In the genomic region with DNA sequence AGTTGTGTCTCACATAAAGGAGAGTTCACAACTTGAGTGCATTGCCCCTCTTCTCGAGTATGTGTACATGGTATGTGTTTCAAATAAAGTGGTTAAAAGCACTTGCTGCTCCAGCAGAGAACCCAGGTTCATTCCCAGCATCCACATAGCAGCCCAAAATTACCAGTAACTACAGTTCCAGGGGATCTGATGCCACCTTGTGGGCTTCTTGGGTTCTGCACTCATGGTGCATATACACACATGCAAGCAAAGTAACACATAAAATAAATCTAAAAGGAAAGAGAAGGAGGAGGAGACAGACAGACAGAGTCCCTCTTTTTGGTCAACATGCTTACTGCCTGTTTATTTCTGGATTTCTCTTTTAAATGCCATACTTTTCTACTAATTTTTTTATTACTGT, we compare ENCODE assay signal across 22 mouse cellular contexts. TPM values are rescaled to one million over a fixed set of nuclear protein-coding genes. Genes with fewer than 3 reads are reported as not detected.
A peak's percentile ranks its signal among the peaks of the same experiment; 100 is the strongest.
DNase-seq lines count a peak whose midpoint lies in the region; ATAC-seq and TF ChIP-seq lines count a peak whose summit lies in the region.
"Had no signal": no experiment of that assay in that cellular context is flagged by ENCODE, and none has a peak within 500 bp of the region (broad histone marks: within the 10 kb centered on the region; RNA-seq: fewer than 3 reads in every experiment).

No protein-coding gene starts in this region.

- no peak overlapping the region for H3K9ac ChIP-seq in kidney, postnatal 0 days (ENCODE audit: low read depth, low read length)
- no peak overlapping the region for H3K9ac ChIP-seq in kidney, embryonic 16.5 days (replicated peaks; ENCODE audit: low read length)
- no peak overlapping the region for H3K9ac ChIP-seq in midbrain, embryonic 11.5 days (ENCODE audit: low read length)
- H3K9ac ChIP-seq in midbrain, embryonic 16.5 days (ENCODE audit: low read depth, low read length), result no peak overlapping the region
- H3K9ac ChIP-seq in MEL (ENCODE audit: control insufficient read depth, low read depth, low read length, poor library complexity, severe bottlenecking), result no peak overlapping the region
- H3K9ac ChIP-seq in hindbrain, embryonic 14.5 days, result no peak overlapping the region
- H3K9ac ChIP-seq: limb, embryonic 13.5 days; midbrain, embryonic 13.5 days; neural tube, embryonic 15.5 days had no signal

- no peak for TF ChIP-seq EP300 in MEL (IDR thresholded peaks at IDR 0.05; ENCODE audit: low read depth in 1 of 2, low read length in 2 of 2)

- DNase-seq in kidney, postnatal 0 days (ENCODE audit: low spot score), result no peak
- peak; percentile 66 for DNase-seq in midbrain, embryonic 11.5 days (ENCODE audit: low spot score, missing footprints)
- DNase-seq in MEL (ENCODE audit: low read depth, low spot score), result peak; percentile 66
- DNase-seq in mesoderm, embryonic 11.5 days (ENCODE audit: low read depth, low spot score), result peak; percentile 43
- no peak for DNase-seq in cerebellum, postnatal 10 days
- DNase-seq in hindbrain, embryonic 14.5 days (ENCODE audit: low spot score), result no peak
- DNase-seq: adrenal gland, postnatal 10 days; embryo, embryonic 11 days; gastrocnemius, postnatal 14 days; kidney, adult 9 months; kidney, postnatal 4 days; right cerebral cortex, postnatal 14 days; spleen, adult 18-20 months; thymus, adult 2 months had no signal

- H3K9me3 ChIP-seq in kidney, postnatal 0 days (replicated peaks; ENCODE audit: low read length), result no peaks in the 10 kb centered on the region
- peaks cover 3% of the 10 kb centered on the region; the same call in 1 of the 2 replicates for H3K9me3 ChIP-seq in kidney, embryonic 16.5 days (ENCODE audit: low read length)
- no peaks in the 10 kb centered on the region; the same call in 1 of the 2 replicates for H3K9me3 ChIP-seq in midbrain, embryonic 11.5 days (ENCODE audit: control insufficient read depth, low read length)
- no peaks in the 10 kb centered on the region for H3K9me3 ChIP-seq in midbrain, embryonic 16.5 days (replicated peaks; ENCODE audit: control insufficient read depth, low read length, poor library complexity, severe bottlenecking)
- no peaks in the 10 kb centered on the region for H3K9me3 ChIP-seq in MEL (replicated peaks; ENCODE audit: insufficient read depth, low read length)
- peaks cover 3% of the 10 kb centered on the region; the same call in 1 of the 2 replicates for H3K9me3 ChIP-seq in hindbrain, embryonic 14.5 days (ENCODE audit: control insufficient read depth, low read length)
- H3K9me3 ChIP-seq: midbrain, embryonic 13.5 days; neural tube, embryonic 15.5 days had no signal

- H3K27ac ChIP-seq in kidney, postnatal 0 days, result no peak overlapping the region
- no peak overlapping the region for H3K27ac ChIP-seq in kidney, embryonic 16.5 days (ENCODE audit: low read length)
- H3K27ac ChIP-seq in midbrain, embryonic 11.5 days (ENCODE audit: low read depth, low read length), result no peak overlapping the region
- no peak overlapping the region for H3K27ac ChIP-seq in midbrain, embryonic 16.5 days (ENCODE audit: low read length)
- no peak overlapping the region for H3K27ac ChIP-seq in MEL (ENCODE audit: control insufficient read depth, low read depth, low read length)
- H3K27ac ChIP-seq in hindbrain, embryonic 14.5 days, result no peak overlapping the region
- H3K27ac ChIP-seq: limb, embryonic 13.5 days; midbrain, embryonic 13.5 days; neural tube, embryonic 15.5 days had no signal

- no peaks in the 10 kb centered on the region for H3K4me1 ChIP-seq in kidney, postnatal 0 days (replicated peaks; ENCODE audit: insufficient read depth, low read length)
- no peaks in the 10 kb centered on the region for H3K4me1 ChIP-seq in kidney, embryonic 16.5 days (ENCODE audit: insufficient read depth, low read length)
- peaks cover 8% of the 10 kb centered on the region for H3K4me1 ChIP-seq in midbrain, embryonic 11.5 days (ENCODE audit: control insufficient read depth, insufficient read depth, low read length)
- peaks cover 3% of the 10 kb centered on the region; the same call in 1 of the 2 replicates for H3K4me1 ChIP-seq in midbrain, embryonic 16.5 days (ENCODE audit: control insufficient read depth, insufficient read depth, low read length)
- H3K4me1 ChIP-seq in MEL (ENCODE audit: control insufficient read depth in 1 of 2, insufficient read depth in 2 of 2, low read length in 2 of 2), result peaks cover 0 to 7% of the 10 kb centered on the region in 2 experiments; a peak in 2 of 4 replicates
- no peaks in the 10 kb centered on the region for H3K4me1 ChIP-seq in hindbrain, embryonic 14.5 days (replicated peaks; ENCODE audit: control insufficient read depth, insufficient read depth, low read length)

- no peaks in the 10 kb centered on the region for H3K27me3 ChIP-seq in kidney, postnatal 0 days (ENCODE audit: insufficient read depth, low read length)
- no peaks in the 10 kb centered on the region for H3K27me3 ChIP-seq in kidney, embryonic 16.5 days (ENCODE audit: insufficient read depth, low read length)
- H3K27me3 ChIP-seq in midbrain, embryonic 11.5 days (ENCODE audit: control insufficient read depth, insufficient read depth, low read length), result no peaks in the 10 kb centered on the region; the same call in 1 of the 2 replicates
- no peaks in the 10 kb centered on the region for H3K27me3 ChIP-seq in midbrain, embryonic 16.5 days (ENCODE audit: control insufficient read depth, insufficient read depth, low read depth, low read length)
- peaks cover 0 to 2% of the 10 kb centered on the region in 2 experiments; a peak in 2 of 4 replicates for H3K27me3 ChIP-seq in MEL (ENCODE audit: control insufficient read depth in 1 of 2, insufficient read depth in 2 of 2, low read length in 2 of 2)
- H3K27me3 ChIP-seq in hindbrain, embryonic 14.5 days (ENCODE audit: control insufficient read depth, insufficient read depth, low read length), result no peaks in the 10 kb centered on the region
- H3K27me3 ChIP-seq: limb, embryonic 13.5 days; neural tube, embryonic 15.5 days had no signal

- no peak overlapping the region for H3K4me3 ChIP-seq in kidney, postnatal 0 days (replicated peaks; ENCODE audit: low read depth, low read length)
- no peak overlapping the region for H3K4me3 ChIP-seq in kidney, embryonic 16.5 days (ENCODE audit: low read length)
- H3K4me3 ChIP-seq in midbrain, embryonic 11.5 days (ENCODE audit: low read depth, low read length), result no peak overlapping the region
- H3K4me3 ChIP-seq in midbrain, embryonic 16.5 days (ENCODE audit: low read depth, low read length), result no peak overlapping the region
- H3K4me3 ChIP-seq in MEL (ENCODE audit: control insufficient read depth in 1 of 2, insufficient read depth in 1 of 2, low read depth in 2 of 2, low read length in 2 of 2), result no peak overlapping the region
- H3K4me3 ChIP-seq in hindbrain, embryonic 14.5 days (replicated peaks; ENCODE audit: low read length), result no peak overlapping the region
- H3K4me3 ChIP-seq: limb, embryonic 13.5 days; midbrain, embryonic 13.5 days; myocyte; neural tube, embryonic 15.5 days had no signal

- 79% methylated on average over 1 of the region's 1 CpGs for WGBS in kidney, postnatal 0 days
- 92% methylated on average over 1 of the region's 1 CpGs for WGBS in kidney, embryonic 16.5 days
- WGBS in midbrain, embryonic 11.5 days, result 97% methylated on average over 1 of the region's 1 CpGs
- WGBS in midbrain, embryonic 16.5 days, result 97% methylated on average over 1 of the region's 1 CpGs
- 94% methylated on average over 1 of the region's 1 CpGs for WGBS in hindbrain, embryonic 14.5 days

- H3K79me2 ChIP-seq in MEL (ENCODE audit: control insufficient read depth, insufficient read depth, low read length, poor library complexity), result no peaks in the 10 kb centered on the region

- H3K36me3 ChIP-seq in kidney, postnatal 0 days (ENCODE audit: insufficient read depth, low read length), result no peaks in the 10 kb centered on the region
- no peaks in the 10 kb centered on the region for H3K36me3 ChIP-seq in kidney, embryonic 16.5 days (ENCODE audit: insufficient read depth, low read length)
- H3K36me3 ChIP-seq in midbrain, embryonic 11.5 days (ENCODE audit: control insufficient read depth, insufficient read depth, low read length), result no peaks in the 10 kb centered on the region
- no peaks in the 10 kb centered on the region for H3K36me3 ChIP-seq in midbrain, embryonic 16.5 days (ENCODE audit: control insufficient read depth, insufficient read depth, low read length)
- no peaks in the 10 kb centered on the region for H3K36me3 ChIP-seq in MEL (ENCODE audit: control insufficient read depth in 1 of 2, insufficient read depth in 2 of 2, low read length in 2 of 2)
- H3K36me3 ChIP-seq in hindbrain, embryonic 14.5 days (replicated peaks; ENCODE audit: control insufficient read depth, insufficient read depth), result no peaks in the 10 kb centered on the region
- H3K36me3 ChIP-seq: midbrain, embryonic 13.5 days; neural tube, embryonic 15.5 days had no signal

- TF ChIP-seq POLR2A in MEL (IDR thresholded peaks at IDR 0.05; ENCODE audit: control insufficient read depth in 1 of 2, insufficient read depth in 1 of 2, low read depth in 1 of 2, low read length in 2 of 2, poor library complexity in 1 of 2), result no peak

- ATAC-seq in kidney, postnatal 0 days (replicated peaks; ENCODE audit: low FRiP score, low read depth), result no peak
- no peak for ATAC-seq in kidney, embryonic 16.5 days (ENCODE audit: low FRiP score, low TSS enrichment)
- ATAC-seq in midbrain, embryonic 11.5 days (ENCODE audit: low FRiP score), result no peak
- no peak for ATAC-seq in midbrain, embryonic 16.5 days
- no peak for ATAC-seq in hindbrain, embryonic 14.5 days (ENCODE audit: low FRiP score)
- ATAC-seq: inflammation-experienced regulatory T-cells, adult 6 months; midbrain, embryonic 13.5 days had no signal

- peak; percentile 26; the same call in 1 of the 2 replicates for TF ChIP-seq CTCF in kidney, postnatal 0 days (IDR thresholded peaks at IDR 0.05; ENCODE audit: low read depth)
- peak; percentile 35 to 71 (median 59) for TF ChIP-seq CTCF in MEL (IDR thresholded peaks at IDR 0.05 in 2 of 3, conservative IDR thresholded peaks at IDR 0.05 in 1 of 3; ENCODE audit: control insufficient read depth in 1 of 3, insufficient read depth in 1 of 3, low read depth in 2 of 3, low read length in 3 of 3, poor library complexity in 1 of 3, severe bottlenecking in 1 of 3)

- TF ChIP-seq RAD21 in MEL (IDR thresholded peaks at IDR 0.05; ENCODE audit: low read depth, low read length), result peak; percentile 64

- H3K4me2 ChIP-seq in kidney, postnatal 0 days (ENCODE audit: low read length), result no peak overlapping the region
- H3K4me2 ChIP-seq in kidney, embryonic 16.5 days (replicated peaks; ENCODE audit: low read depth, low read length), result no peak overlapping the region
- H3K4me2 ChIP-seq in midbrain, embryonic 11.5 days, result no peak overlapping the region
- H3K4me2 ChIP-seq in midbrain, embryonic 16.5 days (ENCODE audit: low read length), result no peak overlapping the region
- no peak overlapping the region for H3K4me2 ChIP-seq in hindbrain, embryonic 14.5 days (replicated peaks)
- H3K4me2 ChIP-seq: limb, embryonic 13.5 days; midbrain, embryonic 13.5 days; neural tube, embryonic 15.5 days had no signal

RNA-seq across cellular contexts. Expression of gene Fbln2, which starts 37.5 kb away (rescaled TPM):
- 20.9 and 22.0 TPM in 2 replicates for polyA plus RNA-seq in kidney, postnatal 0 days (2015; fragmentation: Nextera tagmentation; extraction: Ambion mirVana)
- 39.8 and 43.8 TPM in 2 replicates for polyA plus RNA-seq in kidney, embryonic 16.5 days (2015; fragmentation: Nextera tagmentation; extraction: Ambion mirVana)
- 21.9 TPM in 2 replicates for polyA plus RNA-seq in midbrain, embryonic 11.5 days (2014; fragmentation: Nextera tagmentation; extraction: Ambion mirVana)
- polyA plus RNA-seq in midbrain, embryonic 16.5 days (2015; fragmentation: Nextera tagmentation; extraction: Ambion mirVana), result 11.9 and 12.5 TPM in 2 replicates
- 2.3 and 4.4 TPM in 2 replicates for total RNA-seq in MEL (2012; rRNA removed)
- 1 to 10 TPM in 1 of 2 experiments, not detected in 1; 1.9 TPM for polyA plus RNA-seq in MEL (2012; ENCODE audit: insufficient read depth in 1 of 2, insufficient read length in 2 of 2, low read depth in 1 of 2, low replicate concordance in 2 of 2, missing spikeins in 1 of 2)
- polyA plus RNA-seq in hindbrain, embryonic 14.5 days (2014; fragmentation: Nextera tagmentation; extraction: Ambion mirVana), result 26.2 and 27.2 TPM in 2 replicates
- total RNA-seq: hematopoietic stem cell, adult 5-6 weeks had no signal

Comparison
In these comparisons a context has a peak if more than half of its experiments do, and no peak if none do; other contexts are left out.
1. DNase-seq: peak in midbrain, embryonic 11.5 days (single experiment), MEL (single experiment) and mesoderm, embryonic 11.5 days (single experiment); none in kidney, postnatal 0 days (single experiment), cerebellum, postnatal 10 days (0 of 2) and hindbrain, embryonic 14.5 days (single experiment).